Mouse (Mus musculus): ENCODE data around the gene Ctrc.

The Ctrc gene

DNA sequence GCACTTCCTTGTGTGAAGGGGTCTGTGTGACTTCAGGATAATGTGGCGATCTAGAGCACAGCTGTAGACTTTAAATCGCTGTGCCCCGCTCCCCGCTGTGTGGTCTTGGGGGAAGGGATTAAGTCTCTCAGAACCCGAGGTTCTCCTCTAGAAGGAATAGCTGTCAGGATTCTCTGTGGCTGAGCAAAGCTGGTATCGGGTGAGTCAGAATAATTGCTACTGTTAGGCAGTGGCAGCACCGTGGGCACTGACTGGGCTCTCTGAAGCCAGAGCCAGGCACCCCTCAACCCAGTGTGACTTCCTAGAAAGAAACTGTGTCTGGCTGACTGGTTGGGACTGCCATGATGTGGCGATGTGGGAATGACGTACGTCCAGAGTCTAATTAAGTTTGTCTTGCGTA lies 15.8 kb downstream of the Ctrc start:
- in situ Hi-C loops (cut with MboI; ENCODE audit: low pct_unique_long_range_greater_than_20kb in 1 of 2, low sequenced_read_pairs in 2 of 2, unreplicated experiment in 1 of 2) = no loop called here

DNA sequence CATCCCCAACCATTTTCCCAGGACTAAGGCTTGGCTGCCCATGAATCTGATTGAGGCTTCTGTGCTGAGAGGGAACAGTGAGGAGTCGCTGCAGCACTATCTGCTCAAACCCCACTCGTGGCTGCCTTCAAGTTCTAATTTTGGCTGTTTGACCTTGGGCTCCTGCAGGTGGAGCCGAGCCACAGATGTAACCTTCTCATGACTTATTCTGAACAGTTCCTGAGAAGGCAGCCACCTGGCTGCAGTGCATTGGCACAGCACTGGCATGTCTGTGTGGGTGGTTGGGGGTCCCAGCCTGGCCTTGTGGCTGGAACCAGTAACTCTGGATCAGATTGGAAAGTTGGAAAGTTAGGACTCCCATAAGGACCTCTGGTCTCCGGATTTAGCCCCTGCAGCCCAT lies 18.0 kb downstream of the Ctrc start:
- in situ Hi-C loops (cut with MboI; ENCODE audit: low pct_unique_long_range_greater_than_20kb in 1 of 2, low sequenced_read_pairs in 2 of 2, unreplicated experiment in 1 of 2) = no loop called here

DNA sequence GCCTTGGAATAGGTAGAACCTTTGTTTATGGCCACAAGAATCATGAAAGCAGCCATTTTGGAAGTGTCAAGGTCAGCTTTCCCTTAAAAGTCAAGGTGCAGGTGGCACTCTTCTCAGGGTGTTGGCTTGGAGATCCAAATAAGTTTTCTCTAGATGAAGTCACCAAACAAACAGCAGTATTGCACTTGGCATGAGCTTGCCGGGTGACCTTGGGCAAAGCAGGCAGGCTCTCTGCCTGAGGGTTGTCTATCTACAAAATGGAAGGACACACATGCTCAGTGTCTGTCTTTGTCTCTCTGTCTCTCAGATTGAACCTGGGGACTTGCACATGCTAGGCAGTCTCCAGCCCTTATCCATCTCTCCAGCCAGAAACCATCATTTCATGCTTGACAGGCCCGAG lies 18.8 kb downstream of the Ctrc start:
- in situ Hi-C loops (cut with MboI; ENCODE audit: low pct_unique_long_range_greater_than_20kb in 1 of 2, low sequenced_read_pairs in 2 of 2, unreplicated experiment in 1 of 2) = no loop called here

DNA sequence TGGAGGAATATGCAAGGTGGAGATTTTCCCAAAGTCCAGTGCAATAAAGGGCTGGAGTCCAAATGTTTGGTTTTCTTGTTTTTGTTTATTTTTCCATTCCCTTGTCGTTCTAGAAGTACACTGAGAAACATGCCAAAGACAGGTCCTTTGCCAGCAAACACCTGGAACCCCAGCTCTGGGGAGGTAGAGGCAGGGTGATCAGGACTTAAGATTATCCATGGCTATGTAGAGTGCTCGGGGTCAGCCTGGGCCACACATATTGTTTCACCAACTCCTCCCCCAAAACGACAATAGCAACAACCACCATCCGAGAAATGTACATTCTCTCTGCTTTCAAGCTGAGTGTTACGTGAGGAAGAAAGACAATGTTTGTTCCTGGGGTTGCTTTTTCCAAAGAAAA lies 20.1 kb downstream of the Ctrc start, which contains the start of gene Cela2a:
Gene Cela2a, minus strand, starts transcription at position 101 of the 400 bp plus-strand sequence.
- in situ Hi-C loops (cut with MboI; ENCODE audit: low pct_unique_long_range_greater_than_20kb in 1 of 2, low sequenced_read_pairs in 2 of 2, unreplicated experiment in 1 of 2) = no loop called here

DNA sequence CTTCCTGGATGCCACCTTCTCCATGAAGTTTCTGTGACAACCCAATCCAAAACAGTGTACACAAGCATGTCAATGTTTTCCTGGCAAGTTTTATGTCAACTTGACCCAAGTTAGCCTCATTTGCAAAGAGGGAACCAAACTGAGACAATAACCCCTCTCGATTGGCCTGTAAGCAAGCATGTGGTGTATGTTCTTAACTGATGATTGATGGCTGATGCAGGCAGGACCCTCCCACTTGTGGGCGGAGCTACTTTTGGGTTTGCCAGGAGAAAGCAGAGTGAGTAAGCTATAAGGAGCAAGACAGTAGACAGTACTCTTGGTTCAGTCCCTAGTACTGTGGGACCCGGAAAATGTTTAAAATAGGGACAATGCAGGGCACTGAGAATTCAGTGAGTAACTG lies 23.2 kb downstream of the Ctrc start:
- in situ Hi-C loops (cut with MboI; ENCODE audit: low pct_unique_long_range_greater_than_20kb in 1 of 2, low sequenced_read_pairs in 2 of 2, unreplicated experiment in 1 of 2) = no loop called here

DNA sequence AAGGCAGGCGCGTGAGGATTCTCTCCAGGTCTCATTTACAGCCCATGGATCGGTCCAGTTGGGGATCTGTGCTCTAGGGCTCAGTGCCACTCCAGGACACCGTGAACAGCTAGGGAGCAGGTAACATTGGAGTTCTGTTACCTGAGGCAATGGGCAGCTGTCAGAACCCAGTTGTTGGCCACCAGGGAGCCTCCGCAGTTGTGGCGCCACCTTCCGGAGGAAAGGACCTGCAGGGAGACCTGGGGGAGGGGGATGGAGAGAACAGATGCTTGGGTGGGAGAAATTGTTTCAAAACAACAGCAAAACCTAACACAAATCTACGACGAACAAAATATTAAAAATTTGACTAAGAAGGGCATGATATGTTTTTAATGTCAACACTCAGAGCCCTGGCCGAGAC lies 24.1 kb downstream of the Ctrc start:
- in situ Hi-C loops (cut with MboI; ENCODE audit: low pct_unique_long_range_greater_than_20kb in 1 of 2, low sequenced_read_pairs in 2 of 2, unreplicated experiment in 1 of 2) = no loop called here

DNA sequence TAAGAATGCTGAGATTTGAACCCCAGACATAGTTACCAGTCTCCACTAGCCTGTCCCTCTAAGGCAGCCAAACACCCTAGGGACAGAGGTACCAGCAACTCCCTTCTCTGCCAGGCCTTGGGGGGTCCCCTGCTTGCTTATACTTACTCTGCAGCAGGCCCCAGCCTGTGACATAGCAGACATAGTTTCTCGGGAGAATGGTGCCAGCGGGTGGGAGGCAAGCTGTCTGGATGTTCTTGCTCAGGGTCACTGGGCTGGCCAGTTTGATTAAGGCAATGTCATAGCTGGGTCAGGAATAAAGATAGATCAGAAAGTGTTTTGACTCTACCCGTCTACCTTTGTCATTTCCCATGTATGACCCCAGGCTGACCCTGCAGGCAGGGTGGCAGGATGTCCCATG lies 25.0 kb downstream of the Ctrc start:
- in situ Hi-C loops (cut with MboI; ENCODE audit: low pct_unique_long_range_greater_than_20kb in 1 of 2, low sequenced_read_pairs in 2 of 2, unreplicated experiment in 1 of 2) = no loop called here

DNA sequence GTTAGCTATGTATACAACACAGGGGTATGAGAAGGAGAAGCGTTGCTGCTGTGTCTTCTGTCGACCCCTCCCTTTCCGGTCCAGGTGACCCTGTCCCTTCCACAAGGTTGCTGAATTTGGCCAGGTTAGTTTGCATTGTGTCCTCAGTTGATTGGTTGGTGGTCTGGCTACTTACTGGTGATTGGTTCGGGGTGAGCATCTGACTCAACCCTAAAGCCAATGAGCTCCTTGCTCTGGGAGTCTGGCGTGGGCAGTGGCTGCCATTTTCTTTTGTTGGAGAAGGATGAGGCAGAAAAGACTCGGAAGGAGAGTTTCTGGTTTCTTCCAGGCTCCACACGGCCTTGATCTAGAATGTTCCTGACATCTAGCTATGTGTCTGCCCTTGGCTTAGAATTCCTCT lies 26.8 kb downstream of the Ctrc start:
- in situ Hi-C loops (cut with MboI; ENCODE audit: low pct_unique_long_range_greater_than_20kb in 1 of 2, low sequenced_read_pairs in 2 of 2, unreplicated experiment in 1 of 2) = no loop called here

DNA sequence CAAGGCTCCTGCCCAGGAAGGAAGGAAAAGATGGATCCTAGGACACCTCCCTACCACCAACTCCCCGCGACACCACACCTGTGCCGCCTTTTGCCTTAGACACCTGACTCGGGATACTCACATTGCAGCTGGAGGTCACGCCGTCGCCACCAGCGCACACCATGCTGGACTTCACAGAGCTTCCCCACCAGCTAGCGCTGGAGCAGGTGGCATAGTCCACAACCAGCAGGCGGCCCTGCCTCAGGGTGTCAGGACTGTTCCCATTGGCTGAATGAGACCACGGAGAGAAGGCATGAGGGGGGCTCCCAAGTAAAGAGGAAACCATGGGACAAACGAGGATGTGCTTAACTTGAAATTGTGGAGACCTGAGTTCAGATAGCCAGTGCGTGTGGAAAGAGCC lies 27.3 kb downstream of the Ctrc start:
- in situ Hi-C loops (cut with MboI; ENCODE audit: low pct_unique_long_range_greater_than_20kb in 1 of 2, low sequenced_read_pairs in 2 of 2, unreplicated experiment in 1 of 2) = no loop called here

DNA sequence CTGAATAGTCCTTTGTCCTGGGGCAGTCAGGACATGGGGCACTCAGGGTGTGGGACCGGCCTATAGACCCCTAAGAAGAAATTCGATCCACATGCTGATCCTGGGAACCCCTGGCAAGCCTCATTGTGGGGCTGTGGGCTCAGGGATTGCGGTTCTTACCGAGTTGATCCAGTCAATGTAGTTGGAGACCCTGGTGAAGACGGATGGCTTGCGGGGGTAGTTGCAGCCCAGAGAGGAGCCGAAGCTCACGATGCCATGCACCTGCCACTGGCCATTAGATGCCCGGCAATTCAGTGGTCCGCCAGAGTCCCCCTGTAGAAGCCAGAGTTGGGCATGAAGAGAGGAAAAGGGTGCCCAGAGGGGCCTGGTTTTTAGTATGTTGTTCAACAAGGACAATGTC lies 28.5 kb downstream of the Ctrc start:
- in situ Hi-C loops (cut with MboI; ENCODE audit: low pct_unique_long_range_greater_than_20kb in 1 of 2, low sequenced_read_pairs in 2 of 2, unreplicated experiment in 1 of 2) = no loop called here

DNA sequence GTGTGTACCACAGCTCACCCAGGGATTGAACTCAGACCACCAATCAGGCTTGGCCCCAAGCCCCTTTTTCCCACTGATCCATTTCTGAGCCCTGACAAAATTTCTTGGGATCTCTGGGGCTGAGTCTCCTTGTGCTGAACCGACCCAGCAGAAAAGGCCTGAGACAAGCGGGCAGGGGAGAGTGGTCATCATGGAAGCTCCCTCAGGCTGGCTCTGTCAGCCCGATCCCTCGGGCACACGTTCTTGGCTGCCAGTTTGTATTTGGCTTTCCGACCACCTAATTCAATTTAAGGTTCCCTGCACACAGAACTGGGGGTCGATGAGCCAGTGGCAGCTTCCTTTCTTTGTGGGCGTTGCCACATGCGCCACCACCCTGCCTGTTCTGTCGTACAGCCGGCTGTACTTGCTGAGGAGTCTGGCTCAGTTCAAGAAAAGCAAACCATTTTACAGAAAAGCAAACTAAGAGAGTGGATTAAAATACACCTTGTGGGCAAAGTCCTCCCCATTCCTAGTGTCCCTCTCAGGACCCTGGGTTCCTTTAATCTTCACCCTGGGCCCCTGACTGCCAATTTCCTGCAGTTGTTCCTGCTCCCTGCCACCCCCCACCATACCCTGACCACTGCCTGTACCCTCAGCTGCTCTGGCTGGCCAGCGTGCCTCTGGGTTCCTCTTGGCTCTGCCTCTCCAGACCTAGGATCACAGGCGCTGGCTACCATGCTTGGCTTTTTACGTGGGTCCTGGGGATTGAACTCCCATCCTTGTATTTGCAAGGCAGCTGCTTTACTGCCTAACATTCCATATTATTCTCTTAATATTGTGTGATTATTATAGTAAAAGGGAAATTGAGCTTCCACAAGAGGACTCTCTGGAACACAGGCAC lies 29.1 kb downstream of the Ctrc start:
- in situ Hi-C loops (cut with MboI; ENCODE audit: low pct_unique_long_range_greater_than_20kb in 1 of 2, low sequenced_read_pairs in 2 of 2, unreplicated experiment in 1 of 2) = no loop called here

DNA sequence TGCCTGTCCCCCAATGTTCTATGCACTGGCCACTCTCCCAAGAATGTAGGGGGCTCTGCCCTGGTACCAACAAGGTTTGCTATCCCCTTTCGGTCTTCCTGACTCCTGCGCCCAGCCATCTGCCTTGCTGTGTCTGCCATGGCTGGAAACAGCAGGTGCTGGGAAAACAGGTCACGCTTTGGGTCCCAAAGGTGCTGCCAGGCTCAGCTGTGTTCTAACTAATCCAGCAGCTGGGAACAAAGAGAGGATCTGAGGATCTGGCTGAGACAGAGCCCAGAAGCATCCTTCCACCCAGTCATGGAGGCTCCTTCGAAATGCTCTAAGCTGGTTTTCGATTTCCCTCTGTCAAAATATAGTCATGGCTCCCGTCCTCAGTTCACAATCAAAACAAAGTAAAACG lies 29.9 kb downstream of the Ctrc start:
- in situ Hi-C loops (cut with MboI; ENCODE audit: low pct_unique_long_range_greater_than_20kb in 1 of 2, low sequenced_read_pairs in 2 of 2, unreplicated experiment in 1 of 2) = no loop called here

DNA sequence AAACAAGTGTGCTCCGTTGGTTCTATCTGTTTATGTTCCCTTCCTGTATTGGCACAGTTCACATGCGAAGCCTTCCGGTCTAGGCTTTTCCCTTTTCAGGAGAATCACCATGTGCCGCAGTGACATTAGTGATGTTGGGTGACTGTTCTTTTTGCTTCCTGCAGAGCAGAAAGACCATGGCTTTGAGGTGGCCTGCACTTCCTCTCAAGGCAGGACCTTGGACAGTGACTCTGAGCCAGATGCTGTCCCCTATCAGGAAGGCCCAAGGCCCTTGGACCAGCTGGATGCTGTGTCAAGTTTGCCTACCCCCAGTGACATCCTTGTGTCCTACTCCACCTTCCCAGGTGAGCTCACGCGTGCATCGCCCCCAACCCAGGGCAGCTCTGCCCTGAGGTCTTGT lies 34.8 kb downstream of the Ctrc start:
- in situ Hi-C loops (cut with MboI; ENCODE audit: low pct_unique_long_range_greater_than_20kb in 1 of 2, low sequenced_read_pairs in 2 of 2, unreplicated experiment in 1 of 2) = no loop called here

DNA sequence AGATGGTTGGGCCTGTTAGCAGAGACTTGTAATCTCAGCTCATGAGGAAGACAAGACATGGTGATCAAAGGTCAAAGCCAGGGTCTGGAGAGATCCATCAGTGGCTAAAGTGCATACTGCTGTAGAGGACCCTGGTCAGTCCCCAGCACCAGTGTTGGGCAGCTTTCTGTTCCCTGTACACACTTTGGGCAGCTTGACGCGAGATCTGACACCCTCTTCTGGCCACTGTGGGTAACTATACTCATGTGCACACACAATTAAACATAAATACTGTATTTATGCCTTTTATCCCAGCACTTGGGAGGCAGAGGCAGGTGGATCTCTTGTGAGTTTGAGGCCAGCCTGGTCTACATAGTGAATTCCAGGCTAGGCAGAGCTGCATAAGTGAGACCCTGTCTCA lies 35.2 kb downstream of the Ctrc start:
- in situ Hi-C loops (cut with MboI; ENCODE audit: low pct_unique_long_range_greater_than_20kb in 1 of 2, low sequenced_read_pairs in 2 of 2, unreplicated experiment in 1 of 2) = no loop called here

DNA sequence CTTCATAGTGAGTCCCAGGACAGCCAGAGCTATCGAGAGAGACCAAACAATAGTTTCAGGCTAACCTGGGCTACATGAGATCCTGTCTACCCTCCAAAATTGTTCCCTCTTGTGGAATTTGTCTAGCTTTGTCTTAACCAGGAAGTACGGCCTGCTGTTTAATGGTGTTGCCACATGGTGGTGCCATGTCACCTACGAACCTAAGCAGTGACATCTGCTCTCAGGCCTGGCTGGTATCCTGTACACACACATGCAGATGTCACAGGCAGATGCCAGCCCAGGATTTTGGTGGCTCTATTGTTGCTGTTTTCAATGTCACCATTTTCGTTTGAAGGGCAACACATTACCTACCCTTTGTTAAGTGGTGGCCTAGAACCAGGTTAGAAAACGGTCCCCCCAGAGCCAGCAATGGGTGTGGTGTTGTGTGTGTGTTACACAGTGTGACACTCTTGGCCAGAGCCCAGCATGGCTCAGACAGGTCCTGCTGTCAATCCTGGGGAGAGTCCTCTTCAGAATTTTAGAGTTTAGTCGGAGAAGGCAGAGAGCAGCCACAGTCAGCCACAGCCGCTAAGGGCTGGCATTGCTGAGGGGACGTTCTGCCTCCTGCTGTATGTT lies 36.2 kb downstream of the Ctrc start:
- in situ Hi-C loops (cut with MboI; ENCODE audit: low pct_unique_long_range_greater_than_20kb in 1 of 2, low sequenced_read_pairs in 2 of 2, unreplicated experiment in 1 of 2) = no loop called here

DNA sequence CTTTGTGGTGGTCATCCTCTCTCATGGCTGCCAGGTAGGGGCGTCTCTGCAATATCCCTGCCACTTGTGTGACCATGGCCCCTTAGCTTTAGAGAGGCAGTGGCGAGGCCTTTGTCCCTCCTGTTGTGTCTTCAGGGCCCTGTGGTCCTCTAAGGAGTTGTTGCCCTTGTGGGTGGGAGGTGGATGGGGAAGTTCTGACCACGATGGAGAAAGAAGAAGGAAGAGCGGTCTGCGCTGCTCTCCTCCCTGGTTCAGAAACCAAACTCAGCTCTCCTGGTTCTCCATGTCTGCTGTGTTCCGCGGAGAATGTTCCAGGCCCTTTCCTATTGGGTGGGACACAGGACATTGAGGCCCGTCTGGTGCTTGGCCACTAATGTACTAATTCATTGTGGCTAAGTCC lies 40.3 kb downstream of the Ctrc start:
- in situ Hi-C loops (cut with MboI; ENCODE audit: low pct_unique_long_range_greater_than_20kb in 1 of 2, low sequenced_read_pairs in 2 of 2, unreplicated experiment in 1 of 2) = no loop called here

DNA sequence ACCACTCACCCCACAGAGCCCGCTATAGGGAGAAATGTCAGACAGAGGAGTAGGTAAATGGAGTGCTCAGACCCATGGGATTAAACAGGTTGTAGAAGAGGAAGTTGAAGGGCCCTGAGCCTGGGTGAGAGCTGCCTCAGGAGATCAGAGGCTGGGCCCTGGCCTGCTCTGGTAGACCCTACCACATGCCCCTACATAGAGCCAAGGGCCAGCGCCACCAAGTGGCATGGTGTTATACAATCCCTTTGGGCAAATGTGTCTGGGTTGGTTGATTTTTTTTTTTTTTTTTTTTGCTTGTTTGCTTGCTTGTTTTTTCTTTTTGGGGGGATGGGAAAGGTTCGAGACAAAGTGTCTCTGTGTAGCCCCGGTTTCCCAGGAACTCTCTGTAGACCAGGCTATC lies 42.1 kb downstream of the Ctrc start:
- in situ Hi-C loops (cut with MboI; ENCODE audit: low pct_unique_long_range_greater_than_20kb in 1 of 2, low sequenced_read_pairs in 2 of 2, unreplicated experiment in 1 of 2) = no loop called here

DNA sequence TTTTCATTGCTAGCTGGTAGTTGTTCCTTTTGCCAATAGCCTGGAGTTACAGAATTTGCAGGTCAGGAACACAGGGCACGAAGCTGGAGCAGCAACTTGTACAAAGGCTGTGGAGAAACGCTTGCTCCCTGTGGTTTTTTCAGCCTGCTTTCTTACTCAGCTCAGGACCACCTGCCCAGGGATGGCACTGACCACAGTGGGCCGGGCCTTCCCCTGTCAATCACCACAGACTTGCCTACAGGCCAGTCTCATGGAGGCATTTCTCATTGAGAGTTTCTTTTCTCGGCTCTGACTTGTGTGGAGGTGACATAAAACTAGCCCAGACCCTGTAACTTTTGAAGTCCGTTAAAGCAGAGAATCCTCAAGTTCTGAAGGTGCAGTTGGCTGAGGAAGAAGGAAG lies 48.6 kb downstream of the Ctrc start:
- in situ Hi-C loops (cut with MboI; ENCODE audit: low pct_unique_long_range_greater_than_20kb in 1 of 2, low sequenced_read_pairs in 2 of 2, unreplicated experiment in 1 of 2) = no loop called here

DNA sequence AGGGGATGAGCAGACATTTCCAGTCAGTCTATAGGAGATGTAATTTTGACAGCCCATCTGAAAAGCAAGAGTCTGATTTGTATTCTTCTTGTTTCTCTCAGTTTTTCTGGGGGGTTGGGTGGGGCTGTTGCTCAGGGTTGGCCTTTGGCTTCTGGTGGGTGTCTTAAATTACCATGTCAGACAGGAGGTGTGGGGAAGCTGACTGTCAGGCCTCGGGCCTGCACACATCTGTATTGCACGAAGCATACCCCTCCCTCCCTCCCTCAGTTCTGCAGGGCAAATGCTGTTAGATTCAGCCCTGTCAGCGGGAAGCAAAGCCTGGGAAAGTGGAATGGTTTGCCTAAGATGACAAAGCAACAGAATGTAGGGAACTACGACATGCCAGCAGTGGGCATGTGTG lies 49.2 kb downstream of the Ctrc start:
- in situ Hi-C loops (cut with MboI; ENCODE audit: low pct_unique_long_range_greater_than_20kb in 1 of 2, low sequenced_read_pairs in 2 of 2, unreplicated experiment in 1 of 2) = no loop called here

DNA sequence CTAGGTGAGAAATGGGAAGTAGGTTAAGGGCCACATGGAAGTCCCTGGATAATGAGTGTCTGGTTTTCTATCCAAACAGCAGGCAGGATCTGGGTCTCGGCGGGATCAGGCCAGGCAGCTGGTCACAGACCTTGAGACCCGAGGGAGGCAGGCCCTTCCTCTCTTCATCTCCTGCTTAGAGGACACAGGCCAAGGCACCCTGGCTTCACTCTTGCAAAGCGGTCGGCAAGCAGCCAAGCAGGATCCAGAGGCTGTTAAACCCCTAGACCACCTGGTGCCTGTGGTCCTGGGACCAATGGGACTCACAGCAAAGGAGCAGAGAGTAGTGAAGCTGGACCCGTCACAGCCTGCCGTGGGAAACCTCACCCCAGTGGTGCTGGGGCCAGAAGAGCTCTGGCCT lies 49.8 kb downstream of the Ctrc start:
- in situ Hi-C loops (cut with MboI; ENCODE audit: low pct_unique_long_range_greater_than_20kb in 1 of 2, low sequenced_read_pairs in 2 of 2, unreplicated experiment in 1 of 2) = no loop called here
